Mouse (Mus musculus): ENCODE results near the gene Rph3a.

The Rph3a gene

DNA sequence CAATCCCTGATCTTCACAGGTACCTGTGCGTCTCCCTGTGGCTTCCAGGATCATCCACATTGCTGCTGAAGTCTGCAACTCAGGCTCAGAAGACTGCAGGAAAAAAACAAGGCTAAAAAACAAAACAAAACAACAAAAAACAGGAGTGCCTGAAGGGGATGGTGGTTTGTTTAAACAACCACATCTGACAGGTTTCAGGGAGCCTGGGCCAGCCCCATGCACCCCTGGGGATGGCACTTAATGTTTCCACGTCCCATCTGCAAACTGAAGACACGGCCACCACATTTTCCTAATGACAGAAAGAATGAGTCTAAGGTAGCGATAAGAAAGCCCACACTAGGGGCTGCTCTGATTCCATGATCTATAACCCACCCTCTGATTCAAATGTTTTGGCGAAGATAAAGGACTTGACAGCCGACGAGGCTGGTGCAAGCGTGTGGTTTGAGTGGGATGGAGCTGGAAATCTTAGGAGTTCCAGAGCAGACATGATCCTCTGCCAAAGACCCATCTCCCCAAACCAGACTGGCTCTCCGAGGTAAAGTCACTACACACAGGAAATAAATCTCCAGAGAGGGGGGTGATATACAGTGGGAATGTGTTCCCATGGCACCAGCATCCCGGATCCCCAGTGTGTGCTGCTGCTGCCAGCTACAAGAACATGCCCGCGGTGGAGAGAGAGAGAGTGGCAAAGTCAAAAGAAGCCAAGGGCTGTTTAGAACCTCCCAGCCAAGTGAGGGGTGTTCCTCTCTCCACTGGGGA, at the start of gene Rph3a:
Rph3a (minus strand) TSS at position 282 of the 759 bp plus-strand sequence.
- in situ Hi-C loops (cut with MboI): no loop called here

DNA sequence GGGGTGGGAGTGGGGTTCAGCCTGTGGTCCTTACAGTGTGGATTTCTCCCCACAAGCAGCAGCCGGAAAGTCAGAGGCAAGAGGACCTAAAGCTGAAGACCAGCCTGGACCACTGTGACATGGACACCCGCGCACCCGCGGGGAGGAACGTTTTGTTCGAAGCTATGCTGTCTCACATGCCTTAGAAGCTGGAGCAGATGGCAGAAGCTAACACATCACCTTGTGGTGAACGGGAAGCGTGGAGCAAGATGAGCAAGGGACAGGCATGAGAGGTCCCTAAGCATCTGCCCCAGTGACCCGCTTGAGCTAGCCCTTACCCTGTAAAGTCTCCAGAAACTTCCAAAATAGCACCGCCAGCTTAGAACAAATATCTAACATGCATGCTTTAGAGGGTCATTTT, 48.4 kb upstream of the Rph3a start:
- in situ Hi-C loops (cut with MboI): no loop called here

DNA sequence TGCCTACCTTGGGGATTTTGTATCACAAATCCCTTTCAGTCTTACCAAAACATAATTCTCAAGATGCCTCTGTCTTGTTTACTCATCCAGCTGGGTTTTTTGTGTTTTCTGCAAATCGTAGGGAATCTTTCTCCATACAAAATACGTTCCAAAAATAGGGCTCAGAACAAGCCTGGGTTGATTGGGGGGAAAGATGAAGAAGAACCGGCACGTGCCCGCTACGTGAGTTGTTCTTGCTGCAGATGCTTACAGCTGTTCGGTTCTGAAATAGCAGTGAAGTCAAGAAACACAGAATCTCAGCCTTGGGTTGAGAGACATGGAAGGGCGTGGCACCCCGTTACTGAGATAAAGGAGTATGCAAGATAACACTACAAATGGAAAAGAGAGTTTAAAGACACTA, 44.0 kb upstream of the Rph3a start:
- in situ Hi-C loops (cut with MboI): no loop called here

DNA sequence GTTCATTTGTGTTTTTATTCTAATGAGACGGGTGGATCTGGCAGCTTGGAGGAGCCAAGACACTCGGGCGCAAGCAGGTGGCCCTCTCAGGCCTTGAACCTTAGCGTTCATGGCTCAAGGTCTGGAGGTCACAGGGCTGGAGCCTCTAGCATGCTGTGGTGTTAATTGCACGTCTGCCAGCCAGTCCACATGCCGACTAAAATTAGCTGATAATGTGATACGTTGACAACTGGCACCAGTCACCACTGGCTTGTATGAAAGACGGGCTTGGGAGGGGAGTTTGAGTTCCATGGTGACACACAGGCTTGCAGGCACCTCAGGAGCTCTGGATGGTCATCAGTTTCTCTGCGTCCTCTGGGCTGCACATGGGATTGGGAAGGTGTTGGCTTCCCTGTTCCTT, 31.9 kb upstream of the Rph3a start:
- in situ Hi-C loops (cut with MboI): no loop called here

DNA sequence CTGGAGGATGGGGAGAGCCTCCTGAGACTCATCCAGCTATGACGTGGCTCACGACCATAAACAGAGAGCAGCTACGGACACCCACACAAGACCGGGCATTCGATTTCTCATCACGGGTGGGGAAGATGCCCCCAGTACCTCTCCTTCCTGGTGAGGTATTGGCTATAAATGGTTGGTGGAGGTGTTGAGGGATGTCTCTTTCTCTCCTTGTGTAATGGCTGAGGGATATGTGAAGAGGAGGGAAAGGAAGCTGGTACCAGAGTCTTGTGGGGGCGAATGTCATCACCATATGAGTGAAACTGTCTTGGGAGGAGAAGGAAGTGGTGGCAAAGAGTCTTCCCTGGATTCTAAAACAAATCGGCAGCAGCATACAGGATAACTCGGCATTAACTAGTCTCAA, 29.6 kb upstream of the Rph3a start:
- in situ Hi-C loops (cut with MboI): no loop called here

GRCm38 (mm10) chr5:121030161-121030560, 20.3 kb upstream of the Rph3a start:
- in situ Hi-C loops (cut with MboI): no loop called here

- in situ Hi-C loops (cut with MboI): no loop called here
Measured at GRCm38 (mm10) chr5:121019505-121019904, 9.6 kb upstream of the Rph3a start.

GRCm38 (mm10) chr5:121017699-121018098, 7.8 kb upstream of the Rph3a start:
- in situ Hi-C loops (cut with MboI): no loop called here

- in situ Hi-C loops (cut with MboI): no loop called here
Measured at GRCm38 (mm10) chr5:121016405-121016804, 6.5 kb upstream of the Rph3a start.

GRCm38 (mm10) chr5:121014496-121014895, 4.6 kb upstream of the Rph3a start:
- in situ Hi-C loops (cut with MboI): no loop called here

- in situ Hi-C loops (cut with MboI): no loop called here
Measured at GRCm38 (mm10) chr5:121011962-121012361, 2.1 kb upstream of the Rph3a start.

GRCm38 (mm10) chr5:121009406-121009805, 486 bp downstream of the Rph3a start:
- in situ Hi-C loops (cut with MboI): no loop called here

DNA sequence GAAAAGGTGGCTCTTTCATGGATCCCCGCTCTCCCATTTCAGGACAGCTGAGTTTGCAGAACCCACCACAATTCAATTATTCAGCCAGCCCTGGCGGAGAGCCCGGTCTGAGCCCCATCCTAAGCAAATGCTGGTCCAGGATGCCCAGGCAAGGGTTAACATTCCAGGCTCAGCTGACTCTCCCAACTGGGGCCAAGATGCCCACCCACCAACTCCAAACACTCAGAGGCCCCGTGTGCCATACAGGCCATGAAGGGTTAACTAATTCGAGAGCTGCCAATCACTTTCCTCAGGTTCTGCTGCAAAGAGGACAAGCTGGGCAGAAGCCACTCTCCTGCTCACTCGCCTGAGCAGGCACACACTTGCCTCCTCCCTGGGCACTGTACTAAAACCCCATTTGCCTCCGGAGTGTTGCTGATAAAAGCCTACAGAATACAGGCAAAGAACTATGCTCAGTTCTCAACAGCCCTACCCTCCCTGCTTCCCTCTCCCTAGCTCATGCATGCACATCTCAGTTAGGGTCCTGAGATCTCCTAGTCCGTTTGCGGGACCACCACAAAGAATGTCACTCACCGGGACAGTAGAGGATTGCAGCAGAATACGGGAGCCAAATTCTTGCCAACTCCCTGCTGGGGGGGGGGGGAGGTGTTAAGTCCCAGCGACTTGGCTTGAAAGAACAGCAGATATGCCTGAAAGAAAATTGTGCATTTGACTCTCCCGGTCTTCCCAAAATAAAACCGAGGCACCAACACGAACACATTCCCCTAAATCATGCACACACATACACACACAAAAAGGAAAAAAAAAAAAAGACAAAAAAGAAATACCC, 1.3 kb downstream of the Rph3a start:
- in situ Hi-C loops (cut with MboI): no loop called here

DNA sequence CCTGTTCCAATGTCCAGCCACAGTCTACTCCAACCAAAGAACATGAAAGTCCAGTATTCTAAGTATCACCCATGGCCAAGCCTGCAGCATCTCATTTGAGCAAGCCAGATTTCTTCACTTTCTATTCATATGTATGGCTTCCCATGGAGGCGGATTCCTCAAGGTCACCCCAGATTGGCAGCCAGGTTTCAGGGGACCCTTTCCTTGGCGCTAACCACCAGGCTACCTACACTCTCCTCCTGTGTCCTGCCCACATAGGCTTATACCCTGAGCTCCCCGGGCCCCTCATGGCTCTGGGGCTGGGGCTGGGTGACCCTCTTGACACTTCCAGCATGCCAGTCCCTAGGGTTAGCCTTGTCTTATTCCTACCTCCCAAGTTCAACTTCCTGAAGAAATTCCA, 2.3 kb downstream of the Rph3a start:
- in situ Hi-C loops (cut with MboI): no loop called here

DNA sequence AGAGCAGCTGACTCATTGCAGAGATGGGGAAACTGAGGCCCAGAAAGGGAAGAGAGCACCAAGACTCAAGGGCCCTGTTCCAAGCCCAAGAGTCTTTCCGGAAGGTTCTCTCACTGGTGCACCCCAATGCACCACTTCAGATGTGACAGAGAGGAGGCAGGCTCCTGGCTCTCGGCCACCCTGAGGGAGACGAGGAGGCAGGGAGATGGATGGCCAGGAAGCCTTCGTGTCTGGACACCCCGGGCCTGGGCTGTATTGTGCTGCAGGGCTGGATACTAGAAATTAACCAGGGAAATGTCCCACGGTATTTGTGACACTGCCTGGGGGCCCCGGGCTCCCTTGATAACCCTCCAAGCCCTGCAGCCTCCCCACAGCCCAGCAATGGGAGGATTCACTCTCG, 2.8 kb downstream of the Rph3a start:
- in situ Hi-C loops (cut with MboI): no loop called here

DNA sequence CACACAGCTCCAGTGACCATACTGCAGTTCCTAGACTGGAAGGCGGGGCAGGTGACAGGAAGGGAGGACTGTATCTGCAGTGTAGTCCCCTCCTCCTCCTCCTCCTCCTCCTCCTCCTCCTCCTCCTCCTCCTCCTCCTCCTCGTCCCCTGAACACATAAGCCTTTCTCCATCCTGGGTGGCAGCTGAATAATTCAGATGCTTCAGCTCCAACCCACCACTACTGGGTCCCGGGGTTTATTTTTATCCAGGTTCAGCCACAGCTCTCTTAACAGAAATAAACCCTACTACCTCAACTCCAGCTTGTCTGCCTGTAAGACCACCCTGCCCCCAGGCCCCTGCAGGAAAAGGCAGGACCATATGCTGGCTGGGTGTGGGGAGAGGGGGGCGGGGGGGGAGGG, 3.7 kb downstream of the Rph3a start:
- in situ Hi-C loops (cut with MboI): no loop called here

GRCm38 (mm10) chr5:121003781-121004180, 6.1 kb downstream of the Rph3a start:
- in situ Hi-C loops (cut with MboI): no loop called here

DNA sequence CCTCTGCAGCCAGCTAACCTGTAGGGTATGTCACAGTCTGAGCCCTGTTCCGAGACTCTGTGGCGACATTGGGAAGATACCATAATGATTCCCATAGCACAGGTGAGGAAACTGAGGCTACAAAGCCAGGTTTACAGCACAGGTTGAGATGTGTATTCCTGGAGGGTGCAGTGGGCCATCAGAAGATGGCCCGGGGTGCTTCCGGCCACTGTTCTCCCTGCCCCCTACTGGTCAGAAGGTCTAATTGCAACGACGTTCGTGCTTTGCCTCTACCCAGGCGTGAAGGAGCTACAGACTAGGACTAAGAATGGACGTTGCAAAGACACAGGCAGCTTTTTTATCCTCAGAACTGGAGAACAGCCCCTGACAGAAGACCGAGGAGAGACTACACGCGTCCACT, 10.3 kb downstream of the Rph3a start:
- in situ Hi-C loops (cut with MboI): no loop called here

DNA sequence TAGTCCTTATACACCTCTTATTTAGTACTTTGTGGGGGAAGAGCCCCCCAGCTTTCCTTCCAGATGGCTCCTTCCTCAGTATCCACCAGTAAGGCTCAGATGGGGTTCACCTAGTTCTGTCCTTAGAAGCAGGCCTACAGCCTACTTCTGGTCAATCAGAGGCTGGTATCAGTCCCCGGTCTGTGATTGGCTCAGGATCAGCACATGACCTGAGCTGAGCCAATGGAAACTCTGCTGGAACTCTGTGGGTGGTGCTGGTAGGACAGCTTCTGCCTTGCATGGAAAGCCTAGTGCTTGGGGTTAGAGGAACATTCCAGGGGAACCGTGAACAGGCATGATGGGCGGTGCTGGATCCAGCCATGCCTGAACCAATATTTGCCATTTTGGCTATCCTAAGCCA, 21.5 kb downstream of the Rph3a start:
- in situ Hi-C loops (cut with MboI): no loop called here

- in situ Hi-C loops (cut with MboI): no loop called here
Measured at GRCm38 (mm10) chr5:120983029-120983428, 26.9 kb downstream of the Rph3a start.

DNA sequence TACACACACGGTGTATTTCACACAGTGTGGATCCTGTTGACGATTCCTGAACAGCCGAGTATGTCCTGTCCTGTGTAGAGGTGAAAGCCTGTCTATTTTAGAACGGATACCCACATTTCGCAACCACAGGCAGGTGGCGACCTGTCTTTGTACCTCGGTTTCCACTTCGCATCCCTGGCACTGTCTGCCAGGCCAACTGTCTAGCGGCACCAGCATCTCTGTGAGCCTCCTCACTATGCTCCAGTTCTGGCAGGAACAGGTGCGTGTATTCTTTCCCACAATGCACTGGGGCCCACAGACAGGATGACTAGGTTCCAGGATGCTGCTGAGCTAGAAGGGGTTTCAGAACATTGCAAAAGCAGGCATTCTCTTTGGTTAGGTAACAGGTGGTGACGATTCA, 28.7 kb downstream of the Rph3a start:
- in situ Hi-C loops (cut with MboI): no loop called here

GRCm38 (mm10) chr5:120980116-120980515, 29.8 kb downstream of the Rph3a start:
- in situ Hi-C loops (cut with MboI): no loop called here

GRCm38 (mm10) chr5:120976138-120976537, 33.8 kb downstream of the Rph3a start:
- in situ Hi-C loops (cut with MboI): no loop called here
